Comparison of ENCODE assay signal across 11 mouse cellular contexts in the genomic region with DNA sequence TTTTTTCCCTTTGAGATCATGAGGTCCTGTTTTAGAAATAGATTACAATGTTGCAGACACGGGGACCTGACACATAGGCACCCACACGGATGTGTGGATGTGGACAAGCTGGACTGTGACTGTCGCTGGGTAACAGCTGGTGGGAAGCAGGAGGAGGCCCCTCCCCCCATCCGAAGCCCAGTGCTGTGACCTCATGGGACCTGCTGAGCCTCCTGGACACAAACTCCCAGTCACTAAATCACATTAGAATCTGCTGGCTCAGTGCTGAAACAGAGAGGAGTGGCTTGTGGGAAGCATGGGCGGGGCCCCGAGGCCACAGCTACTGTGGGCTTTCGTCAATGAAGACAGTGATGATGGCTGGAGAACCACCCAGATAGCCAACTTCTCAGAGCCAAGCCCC.
DNase-seq lines count a peak whose midpoint lies in the region; ATAC-seq and TF ChIP-seq lines count a peak whose summit lies in the region.
"Had no signal": no experiment of that assay in that cellular context is flagged by ENCODE, and none has a peak within 500 bp of the region (broad histone marks: within the 10 kb centered on the region; RNA-seq: fewer than 3 reads in every experiment).

No protein-coding gene starts in this region.

- H3K9ac ChIP-seq in hindbrain, embryonic 14.5 days: no peak overlapping the region
- H3K9ac ChIP-seq in neural tube, embryonic 11.5 days (ENCODE audit: low read length): no peak overlapping the region
- no peak overlapping the region for H3K9ac ChIP-seq in forebrain, postnatal 0 days
- H3K9ac ChIP-seq: liver, embryonic 12.5 days; neural tube, embryonic 13.5 days had no signal

- ATAC-seq in hindbrain, embryonic 14.5 days (ENCODE audit: low FRiP score): no peak
- peak; percentile 41 for ATAC-seq in neural tube, embryonic 11.5 days (ENCODE audit: insufficient read depth, low FRiP score, low TSS enrichment)
- ATAC-seq in forebrain, postnatal 0 days: no peak
- ATAC-seq: liver, embryonic 12.5 days had no signal

- 48% methylated on average over 7 of the region's 7 CpGs for WGBS in hindbrain, embryonic 10.5 days
- 27% methylated on average over 7 of the region's 7 CpGs for WGBS in hindbrain, embryonic 14.5 days
- 46% methylated on average over 7 of the region's 7 CpGs for WGBS in neural tube, embryonic 11.5 days
- WGBS in forebrain, postnatal 0 days: 61% methylated on average over 7 of the region's 7 CpGs
- 66% methylated on average over 7 of the region's 7 CpGs for WGBS in thymus, adult 2 months

- no peaks in the 10 kb centered on the region for H3K36me3 ChIP-seq in hindbrain, embryonic 10.5 days
- H3K36me3 ChIP-seq in hindbrain, embryonic 14.5 days (replicated peaks; ENCODE audit: control insufficient read depth, insufficient read depth): no peaks in the 10 kb centered on the region
- H3K36me3 ChIP-seq in neural tube, embryonic 11.5 days (ENCODE audit: control insufficient read depth, insufficient read depth, low read length): no peaks in the 10 kb centered on the region
- H3K36me3 ChIP-seq in forebrain, postnatal 0 days (ENCODE audit: insufficient read depth): no peaks in the 10 kb centered on the region
- no peaks in the 10 kb centered on the region for H3K36me3 ChIP-seq in thymus, adult 2 months (ENCODE audit: control insufficient read depth, insufficient read depth, low read length)
- H3K36me3 ChIP-seq: liver, embryonic 12.5 days; neural tube, embryonic 13.5 days had no signal

- H3K4me1 ChIP-seq in hindbrain, embryonic 10.5 days (replicated peaks): peaks cover 51% of the 10 kb centered on the region
- peaks cover 30% of the 10 kb centered on the region for H3K4me1 ChIP-seq in hindbrain, embryonic 14.5 days (replicated peaks; ENCODE audit: control insufficient read depth, insufficient read depth, low read length)
- peaks cover 16% of the 10 kb centered on the region for H3K4me1 ChIP-seq in neural tube, embryonic 11.5 days (ENCODE audit: control insufficient read depth, insufficient read depth, low read length)
- H3K4me1 ChIP-seq in forebrain, postnatal 0 days (ENCODE audit: insufficient read depth): peaks cover 13% of the 10 kb centered on the region
- no peaks in the 10 kb centered on the region for H3K4me1 ChIP-seq in thymus, adult 2 months (replicated peaks; ENCODE audit: control insufficient read depth, insufficient read depth, low read length)
- H3K4me1 ChIP-seq: liver, embryonic 12.5 days had no signal

- H3K4me3 ChIP-seq in hindbrain, embryonic 10.5 days: no peak overlapping the region
- no peak overlapping the region for H3K4me3 ChIP-seq in hindbrain, embryonic 14.5 days (replicated peaks; ENCODE audit: low read length)
- H3K4me3 ChIP-seq in neural tube, embryonic 11.5 days (ENCODE audit: low read depth, low read length): no peak overlapping the region
- H3K4me3 ChIP-seq in forebrain, postnatal 0 days (ENCODE audit: low read depth, low read length): no peak overlapping the region
- no peak overlapping the region for H3K4me3 ChIP-seq in thymus, adult 2 months (ENCODE audit: control insufficient read depth, insufficient read depth, low read length)
- H3K4me3 ChIP-seq: layer of hippocampus, adult 2 months; liver, embryonic 12.5 days; neural tube, embryonic 13.5 days had no signal

- TF ChIP-seq POLR2A in thymus, adult 2 months (IDR thresholded peaks at IDR 0.05; ENCODE audit: control insufficient read depth, extremely low read depth, insufficient read depth, low read length, poor library complexity): no peak

- no peak for TF ChIP-seq CTCF in forebrain, postnatal 0 days (IDR thresholded peaks at IDR 0.05; ENCODE audit: low read depth)
- TF ChIP-seq CTCF in thymus, adult 2 months (IDR thresholded peaks at IDR 0.05; ENCODE audit: borderline replicate concordance, control insufficient read depth, extremely low read depth, insufficient read depth, low read length, poor library complexity): no peak

- peaks cover 11% of the 10 kb centered on the region; the same call in 1 of the 2 replicates for H3K27me3 ChIP-seq in hindbrain, embryonic 10.5 days (ENCODE audit: insufficient read depth, poor library complexity, severe bottlenecking)
- H3K27me3 ChIP-seq in hindbrain, embryonic 14.5 days (ENCODE audit: control insufficient read depth, insufficient read depth, low read length): no peaks in the 10 kb centered on the region
- no peaks in the 10 kb centered on the region for H3K27me3 ChIP-seq in neural tube, embryonic 11.5 days (ENCODE audit: control insufficient read depth, insufficient read depth, low read length)
- no peaks in the 10 kb centered on the region for H3K27me3 ChIP-seq in forebrain, postnatal 0 days (ENCODE audit: insufficient read depth, low read length)
- no peaks in the 10 kb centered on the region for H3K27me3 ChIP-seq in thymus, adult 2 months (ENCODE audit: control insufficient read depth, insufficient read depth, low read length)
- H3K27me3 ChIP-seq: neural tube, embryonic 13.5 days had no signal

- H3K27ac ChIP-seq in hindbrain, embryonic 10.5 days: peak overlapping the region; percentile 71
- H3K27ac ChIP-seq in hindbrain, embryonic 14.5 days: no peak overlapping the region
- H3K27ac ChIP-seq in neural tube, embryonic 11.5 days (ENCODE audit: low read depth, low read length): no peak overlapping the region
- no peak overlapping the region for H3K27ac ChIP-seq in forebrain, postnatal 0 days (ENCODE audit: low read depth, low read length)
- no peak overlapping the region for H3K27ac ChIP-seq in thymus, adult 2 months (ENCODE audit: control insufficient read depth, insufficient read depth, low read length)
- H3K27ac ChIP-seq: layer of hippocampus, adult 2 months; liver, embryonic 12.5 days had no signal

- no peak overlapping the region for H3K4me2 ChIP-seq in hindbrain, embryonic 14.5 days (replicated peaks)
- no peak overlapping the region for H3K4me2 ChIP-seq in neural tube, embryonic 11.5 days (ENCODE audit: low read depth)
- H3K4me2 ChIP-seq in forebrain, postnatal 0 days (ENCODE audit: low read depth): no peak overlapping the region
- H3K4me2 ChIP-seq: liver, embryonic 12.5 days; neural tube, embryonic 13.5 days had no signal

- DNase-seq in hindbrain, embryonic 10.5 days (ENCODE audit: low spot score): peak; percentile 57
- no peak for DNase-seq in hindbrain, embryonic 14.5 days (ENCODE audit: low spot score)
- peak; percentile 62 for DNase-seq in embryo, embryonic 10 days (ENCODE audit: low spot score)
- peak; percentile 23 to 31 for DNase-seq in kidney, adult 8-10 months
- peak; percentile 49 for DNase-seq in neural tube, embryonic 11.5 days (ENCODE audit: low spot score)
- no peak for DNase-seq in forebrain, postnatal 0 days
- no peak for DNase-seq in lung, postnatal 25 days (ENCODE audit: low spot score)
- DNase-seq in thymus, adult 2 months: no peak

- H3K9me3 ChIP-seq in hindbrain, embryonic 10.5 days: no peaks in the 10 kb centered on the region
- H3K9me3 ChIP-seq in hindbrain, embryonic 14.5 days (ENCODE audit: control insufficient read depth, low read length): no peaks in the 10 kb centered on the region
- no peaks in the 10 kb centered on the region for H3K9me3 ChIP-seq in neural tube, embryonic 11.5 days (ENCODE audit: control insufficient read depth, low read length)
- H3K9me3 ChIP-seq in forebrain, postnatal 0 days (ENCODE audit: low read length): no peaks in the 10 kb centered on the region
- H3K9me3 ChIP-seq: liver, embryonic 12.5 days; neural tube, embryonic 13.5 days had no signal

Comparison
In these comparisons a context has a peak if more than half of its experiments do, and no peak if none do; other contexts are left out.
1. DNase-seq: peak in hindbrain, embryonic 10.5 days (single experiment), embryo, embryonic 10 days (single experiment), kidney, adult 8-10 months (2 of 2) and neural tube, embryonic 11.5 days (single experiment); none in hindbrain, embryonic 14.5 days (single experiment), forebrain, postnatal 0 days (single experiment), lung, postnatal 25 days (single experiment) and thymus, adult 2 months (single experiment).